Mouse (Mus musculus): ENCODE results near the gene Ppp3ca. TPM values are rescaled to one million over a fixed set of nuclear protein-coding genes. Genes with fewer than 3 reads are reported as not detected.

Gene Ppp3ca
- total RNA-seq, 2 experiments from 2014 or later = 152 to 154 TPM

DNA sequence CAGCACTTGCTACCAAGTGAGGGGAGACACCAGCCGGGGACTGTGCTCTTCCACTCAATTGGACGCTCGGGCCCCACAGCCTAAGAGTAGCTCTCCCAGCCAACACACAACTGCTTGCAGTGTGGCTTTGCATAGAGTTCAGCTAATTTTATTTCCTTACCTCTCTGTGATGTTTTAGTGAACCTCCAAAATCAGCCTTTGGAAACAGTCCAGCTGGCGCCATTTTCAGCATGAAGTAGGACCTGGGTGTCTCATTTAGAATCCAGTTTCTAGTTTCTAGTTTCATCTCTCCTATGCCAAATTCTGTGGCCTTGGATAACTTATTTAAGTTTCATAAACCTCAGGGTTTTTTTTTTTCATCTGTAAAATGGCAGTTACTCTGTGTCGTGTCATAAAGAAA, 296.9 kb downstream of the Ppp3ca start:
- Histone ChIP-seq H3K4me3 (no peak overlapping the region), H3K27ac (no peak overlapping the region; the same call in 1 of the 2 replicates)
- TF ChIP-seq CTCF (IDR thresholded peaks at IDR 0.05) = no peak
- intact Hi-C loops (cut with DNase I) = no loop called here
- DNase-seq = peak; percentile 53

DNA sequence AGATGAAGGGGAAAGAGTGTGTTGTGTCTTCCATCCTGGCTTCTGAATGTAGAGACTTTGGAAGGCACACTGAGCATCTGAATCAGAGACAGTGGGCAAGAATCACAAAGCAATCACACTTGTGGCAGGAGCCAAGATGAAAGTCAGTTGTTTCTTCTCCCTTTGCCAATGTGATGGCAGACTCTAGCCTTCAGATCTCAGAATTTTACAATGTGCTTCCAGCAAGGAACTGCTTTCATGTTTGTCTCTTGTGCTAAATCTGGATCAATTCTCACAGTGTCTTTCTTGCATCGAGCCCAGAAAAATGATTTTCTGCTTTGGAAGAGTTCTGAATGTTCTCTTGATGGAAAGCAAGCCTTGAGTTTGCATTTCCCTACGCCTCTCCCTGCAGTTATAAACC, 297.6 kb downstream of the Ppp3ca start:
- Histone ChIP-seq H3K27ac (no peak overlapping the region), H3K4me3 (no peak overlapping the region)
- no peak for TF ChIP-seq CTCF (IDR thresholded peaks at IDR 0.05)
- no peak for DNase-seq
- intact Hi-C loops (cut with DNase I) = no loop called here

DNA sequence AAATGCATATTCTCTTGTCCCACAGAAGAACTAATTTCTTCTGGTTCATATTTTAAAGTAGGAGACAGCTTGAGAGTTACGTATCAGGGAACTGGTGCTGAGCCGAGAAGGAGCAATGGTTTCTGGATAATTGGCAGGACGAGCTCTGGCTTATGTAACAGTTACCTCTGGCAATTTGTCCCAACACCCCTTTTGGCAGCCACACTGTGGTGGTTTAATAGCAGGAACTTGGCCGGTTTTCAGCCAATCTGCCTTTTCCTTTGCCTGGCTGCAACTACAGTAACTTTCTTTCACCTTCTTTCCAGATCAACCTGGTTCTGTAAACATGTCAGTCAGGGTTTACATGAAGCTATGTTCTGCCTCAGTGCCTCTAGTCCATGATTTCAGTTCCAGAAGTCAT, 299.9 kb downstream of the Ppp3ca start:
- DNase-seq = no peak
- intact Hi-C loops (cut with DNase I) = no loop called here
- no peak overlapping the region for H3K27ac ChIP-seq
- H3K4me3 ChIP-seq = no peak overlapping the region
- TF ChIP-seq CTCF (IDR thresholded peaks at IDR 0.05) = no peak

DNA sequence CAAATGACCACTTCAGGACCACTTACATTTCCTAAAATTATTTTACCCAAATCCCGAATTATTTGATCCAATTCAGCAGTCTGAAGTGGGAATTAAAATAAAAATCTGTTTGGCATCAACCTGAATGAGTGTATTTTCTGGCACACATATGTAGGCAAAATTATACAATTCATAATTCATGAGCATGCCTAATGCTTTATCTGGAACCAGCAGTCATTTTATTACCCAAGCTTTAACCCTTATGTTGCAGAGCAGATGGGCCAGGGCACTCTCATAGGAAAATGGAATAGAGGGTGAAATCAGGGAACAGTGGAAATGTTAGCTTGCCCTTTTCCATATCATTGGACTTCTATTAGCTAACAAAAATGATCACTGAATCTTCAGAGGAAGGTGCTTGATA, 307.9 kb downstream of the Ppp3ca start:
- Histone ChIP-seq H3K27ac (no peak overlapping the region), H3K4me3 (no peak overlapping the region)
- DNase-seq = no peak
- no peak for TF ChIP-seq CTCF (IDR thresholded peaks at IDR 0.05)
- intact Hi-C loops (cut with DNase I) = no loop called here

DNA sequence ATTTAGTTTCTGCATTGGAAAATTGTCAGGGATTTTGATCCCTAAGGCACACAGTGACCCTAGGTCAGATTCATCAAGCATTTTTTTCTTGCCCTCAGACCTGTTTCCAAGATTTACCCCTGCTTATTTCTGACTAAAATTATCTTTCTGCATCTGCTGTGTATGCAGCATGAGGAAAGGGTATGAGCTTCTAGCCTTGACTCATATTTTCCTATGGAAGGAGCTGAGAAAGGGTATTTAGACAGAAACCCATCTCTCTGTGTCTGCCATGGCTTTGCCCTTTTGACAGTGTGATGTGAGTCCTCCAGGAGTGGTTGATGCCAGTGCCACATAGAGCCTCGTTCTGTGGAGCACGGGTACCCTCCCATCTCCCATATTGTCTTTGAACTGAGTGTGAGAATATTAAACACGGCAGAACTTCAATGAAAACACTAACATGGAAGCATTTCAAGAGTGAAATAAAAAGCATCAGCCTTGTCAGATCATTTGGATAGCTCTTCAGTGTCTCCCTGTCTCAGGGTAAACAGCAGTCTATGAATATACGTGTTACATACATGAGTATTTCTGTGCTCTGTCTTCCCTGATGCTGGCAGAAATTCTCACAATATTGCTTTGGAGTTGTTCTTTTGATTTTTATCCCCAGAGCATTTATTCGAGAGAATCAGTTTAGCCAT, 311.1 kb downstream of the Ppp3ca start:
- intact Hi-C loops (cut with DNase I) = no loop called here
- no peak overlapping the region for H3K27ac ChIP-seq
- DNase-seq = no peak

DNA sequence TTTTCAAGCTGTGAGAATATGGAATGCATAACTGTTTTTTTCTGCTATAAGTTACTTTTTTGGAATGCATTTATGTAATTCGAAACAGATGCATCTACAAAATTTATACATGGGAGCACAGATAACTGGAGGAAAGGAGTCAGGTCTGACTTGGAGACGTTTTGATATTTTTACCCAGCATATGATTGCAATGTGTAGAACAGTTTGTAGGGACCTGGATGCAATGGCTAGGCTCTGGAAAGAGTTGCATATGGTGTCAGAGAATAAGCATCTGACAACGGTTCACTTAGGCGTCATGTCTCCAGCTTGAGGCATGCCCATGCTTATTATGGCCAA, 311.6 kb downstream of the Ppp3ca start:
- Histone ChIP-seq H3K27ac (no peak overlapping the region), H3K4me3 (no peak overlapping the region)
- no peak for TF ChIP-seq CTCF (IDR thresholded peaks at IDR 0.05)
- intact Hi-C loops (cut with DNase I) = no loop called here
- no peak for DNase-seq

More for the DNA sequence above, 311.1 kb downstream of the Ppp3ca start:
- H3K4me3 ChIP-seq = no peak overlapping the region
- no peak for TF ChIP-seq CTCF (IDR thresholded peaks at IDR 0.05)

DNA sequence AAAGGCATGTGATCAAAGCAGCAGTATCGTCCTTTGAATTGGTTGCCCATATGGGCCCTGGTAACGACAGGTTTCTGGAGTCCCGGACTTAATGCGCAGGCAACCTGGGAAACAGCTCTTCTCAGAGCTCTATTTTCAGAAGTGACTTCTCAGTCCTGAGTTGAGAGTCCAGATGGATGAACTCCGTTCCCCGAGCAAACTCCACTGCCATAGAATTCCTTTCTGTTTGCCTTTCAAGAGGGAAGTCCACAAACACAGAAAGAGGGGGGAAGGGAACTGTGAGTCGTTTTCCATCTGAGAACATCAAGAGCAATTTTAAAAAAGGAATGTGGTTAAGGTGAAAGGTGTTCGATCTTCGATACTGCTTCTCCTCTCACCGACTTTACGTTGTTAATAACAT, 312.1 kb downstream of the Ppp3ca start:
- Histone ChIP-seq H3K27ac (no peak overlapping the region), H3K4me3 (no peak overlapping the region)
- intact Hi-C loops (cut with DNase I) = no loop called here
- no peak for TF ChIP-seq CTCF (IDR thresholded peaks at IDR 0.05)
- no peak for DNase-seq

DNA sequence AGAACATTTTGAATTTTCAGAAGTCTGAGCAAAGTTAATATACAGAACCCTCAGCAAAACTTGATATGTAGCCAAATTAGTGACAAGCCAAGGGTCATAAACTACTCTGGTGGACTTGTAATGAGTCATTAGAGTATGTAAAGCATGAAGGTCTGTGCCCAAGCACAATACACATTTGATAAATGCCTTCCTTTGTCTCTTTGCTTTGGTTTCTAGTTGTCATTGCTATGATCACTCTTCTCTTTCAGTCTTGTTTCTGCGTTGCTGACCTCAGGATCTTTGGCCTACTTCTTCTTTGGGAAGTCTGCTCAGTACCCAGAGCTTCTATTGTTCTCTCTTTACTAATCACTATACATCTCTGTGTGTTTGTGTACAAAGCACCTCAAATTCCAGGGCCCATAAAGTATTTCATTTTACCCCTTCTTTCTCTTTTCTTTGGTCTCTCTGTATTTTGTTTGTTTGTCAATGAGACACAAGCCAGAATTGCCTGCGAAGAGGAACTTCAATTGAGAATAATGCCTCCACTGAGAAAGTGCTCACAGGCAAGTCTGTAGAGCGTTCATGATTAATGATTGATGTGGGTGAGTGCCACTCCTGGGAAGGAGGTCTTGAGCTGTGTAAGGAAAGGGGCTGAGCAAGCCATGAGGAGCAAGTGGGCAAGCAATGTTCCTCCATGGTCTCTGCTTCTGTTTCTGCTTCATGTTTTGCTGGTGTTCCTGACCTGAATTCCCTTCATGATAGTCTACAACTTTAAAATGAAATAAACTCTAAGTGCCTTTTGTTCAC, 316.4 kb downstream of the Ppp3ca start:
- intact Hi-C loops (cut with DNase I) = no loop called here
- no peak for TF ChIP-seq CTCF (IDR thresholded peaks at IDR 0.05)
- H3K27ac ChIP-seq = no peak overlapping the region
- no peak overlapping the region for H3K4me3 ChIP-seq
- DNase-seq = no peak

Small RNA genes within 50 kb of the gene (microRNA-seq; reads per million reads assigned to microRNA genes)
- not detected for gene Gm44327

All from gastrocnemius, adult 2 months (tissue).